Mouse (Mus musculus) stomach, postnatal 0 days (tissue): Measurements from ENCODE around the gene Cd72.

Experiments
- CTCF ChIP-seq: IDR thresholded peaks from 2 replicates; pipeline ENCODE4 v1.5.1; 2016; ENCODE audit warnings: antibody characterized with exemption, low read depth, mild to moderate bottlenecking, moderate library complexity
- EP300 ChIP-seq: optimal IDR thresholded peaks from 2 replicates; pipeline ENCODE3; 2016; ENCODE audit warnings: antibody characterized with exemption

GRCm38 (mm10) chr4:43416071-43416490 lies 38.3 kb downstream of the Cd72 start:
- no peak for TF ChIP-seq CTCF
- no peak for TF ChIP-seq EP300
